Mouse (Mus musculus): Measurements from ENCODE around the gene Mpnd. TPM values are rescaled to one million over a fixed set of nuclear protein-coding genes. Genes with fewer than 3 reads are reported as not detected.

The Mpnd gene
- total RNA-seq, 2 experiments from 2014 or later, result 111 to 115 TPM

Other genes with a start within 250 kb of the Mpnd start
- gene Zfp119a, start 126.8 kb upstream of the Mpnd start, total RNA-seq (2021), result 1 to 10 TPM; 8.5 to 9.1 TPM
- 1 to 10 TPM; 7.0 to 8.5 TPM for gene Zfp959, start 113.6 kb upstream of the Mpnd start, total RNA-seq (2021)
- gene Zfp119b, start 56.2 kb upstream of the Mpnd start, total RNA-seq (2021), result 1 to 10 TPM; 3.2 to 5.3 TPM
- 1 to 10 TPM; 2.8 to 4.2 TPM for gene Ebi3, start 53.1 kb upstream of the Mpnd start, total RNA-seq (2021)
- gene Yju2, start 46.6 kb upstream of the Mpnd start, total RNA-seq (2021), result 10 to 100 TPM; 12.7 to 16.5 TPM
- 10 to 100 TPM; 50.3 to 57.4 TPM for gene Shd, start 35.2 kb upstream of the Mpnd start, total RNA-seq (2021)
- gene Fsd1, start 19.2 kb upstream of the Mpnd start, total RNA-seq (2021), result 100 to 1,000 TPM in 1 of 2 experiments, 10 to 100 TPM in 1; 99.7 to 111 TPM
- 1 to 10 TPM; 4.4 TPM for gene Stap2, start 127 bp upstream of the Mpnd start, total RNA-seq (2021)
- 10 to 100 TPM; 53.7 TPM for gene Sh3gl1, start 30.9 kb downstream of the Mpnd start, total RNA-seq (2021)
- gene Chaf1a, start 34.7 kb downstream of the Mpnd start, total RNA-seq (2021), result 1 to 10 TPM; 5.1 to 5.7 TPM
- gene Ubxn6, start 69.3 kb downstream of the Mpnd start, total RNA-seq (2021), result 10 to 100 TPM; 79.8 to 87.9 TPM
- gene Hdgfl2, start 73.9 kb downstream of the Mpnd start, total RNA-seq (2021), result 100 to 1,000 TPM in 1 of 2 experiments, 10 to 100 TPM in 1; 96.5 to 104 TPM
- 1 to 10 TPM in 1 of 2 experiments, under 1 TPM in 1; 0.14 to 1.4 TPM for gene Plin4, start 104.1 kb downstream of the Mpnd start, total RNA-seq (2021)
- 1 to 10 TPM in 1 of 2 experiments, under 1 TPM in 1; 0.75 to 1.2 TPM for gene Plin5, start 111.9 kb downstream of the Mpnd start, total RNA-seq (2021)
- gene Lrg1, start 116.3 kb downstream of the Mpnd start, total RNA-seq (2021), result under 1 TPM; 0.49 to 0.79 TPM
- 100 to 1,000 TPM; 119 to 123 TPM for gene Sema6b, start 134.6 kb downstream of the Mpnd start, total RNA-seq (2021)
- gene Tnfaip8l1, start 156.8 kb downstream of the Mpnd start, total RNA-seq (2021), result 10 to 100 TPM in 1 of 2 experiments, 1 to 10 TPM in 1; 9.3 to 11.1 TPM
- 10 to 100 TPM; 49.4 to 51.4 TPM for gene Mydgf, start 178.2 kb downstream of the Mpnd start, total RNA-seq (2021)
- 10 to 100 TPM; 43.8 to 44.8 TPM for gene Dpp9, start 213.2 kb downstream of the Mpnd start, total RNA-seq (2021)